Mouse (Mus musculus): ENCODE results near the gene Klk4. TPM values are rescaled to one million over a fixed set of nuclear protein-coding genes. Genes with fewer than 3 reads are reported as not detected.
A peak's percentile ranks its signal among the peaks of the same experiment; 100 is the strongest.

The Klk4 gene
- total and polyA plus RNA-seq, 3 experiments, result not detected

- in situ Hi-C loops (cut with MboI; ENCODE audit: low pct_ligation_motif_present, low pct_unique_long_range_greater_than_20kb, low sequenced_read_pairs) (loop anchor here (10.0 kb wide), 1 partner anchor 210 kb away; no protein-coding TSS in a partner anchor), dilution Hi-C loops (cut with MboI; ENCODE audit: extremely low pct_ligation_motif_present, extremely low pct_unique_long_range_greater_than_20kb, low sequenced_read_pairs) (no loop called here)
- no peak overlapping the region for H3K4me3 ChIP-seq (replicated peaks in 1 of 3; ENCODE audit: low read depth in 2 of 3, low read length in 2 of 3, poor library complexity in 1 of 3)
- peaks cover 73% of the 10 kb centered on the region for H3K27me3 ChIP-seq (replicated peaks)
- H3K36me3 ChIP-seq (replicated peaks in 1 of 2; ENCODE audit: control insufficient read depth in 1 of 2, insufficient read depth in 1 of 2, low read length in 1 of 2), result no peaks in the 10 kb centered on the region
- no peaks in the 10 kb centered on the region for H3K4me1 ChIP-seq (ENCODE audit: control insufficient read depth in 1 of 2, insufficient read depth in 2 of 2)
- DNase-seq (ENCODE audit: extremely low read depth), result peak; percentile 69
- no peak overlapping the region for H3K9ac ChIP-seq (ENCODE audit: insufficient read depth, low read depth)
- H3K9me3 ChIP-seq (replicated peaks; ENCODE audit: low read length), result peaks cover 5% of the 10 kb centered on the region
- H3K4me2 ChIP-seq (ENCODE audit: insufficient read depth, low read depth, poor library complexity, severe bottlenecking), result no peak overlapping the region
- H3K79me2 ChIP-seq (replicated peaks; ENCODE audit: control insufficient read depth, extremely low read depth, insufficient read depth, poor library complexity, severe bottlenecking), result no peaks in the 10 kb centered on the region
- H3K27ac ChIP-seq (ENCODE audit: insufficient read depth, low read depth), result no peak overlapping the region
- TF ChIP-seq ZMIZ1 (IDR thresholded peaks at IDR 0.05; ENCODE audit: low read depth, low read length) (no peak), RAD21 (IDR thresholded peaks at IDR 0.05; ENCODE audit: low read depth, low read length) (peak; percentile 91), IRF4 (IDR thresholded peaks at IDR 0.05; ENCODE audit: low read depth, low read length) (0 out of 2 replicates have a peak, but pooled peaks have one; percentile 16), TCF12 (IDR thresholded peaks at IDR 0.05; ENCODE audit: low read depth, low read length) (no peak), NELFE (IDR thresholded peaks at IDR 0.05; ENCODE audit: low read depth, low read length) (peak; percentile 29; the same call in 1 of the 2 replicates), ZC3H11A (IDR thresholded peaks at IDR 0.05; ENCODE audit: low read depth, low read length) (peak; percentile 46), MYC (IDR thresholded peaks at IDR 0.05; ENCODE audit: low read depth, low read length) (no peak), SMC3 (IDR thresholded peaks at IDR 0.05; ENCODE audit: low read depth, low read length) (peak; percentile 84), POLR2AphosphoS2 (IDR thresholded peaks at IDR 0.05; ENCODE audit: low read depth, low read length) (no peak), E2F4 (IDR thresholded peaks at IDR 0.05; ENCODE audit: insufficient replicate concordance, low read depth, low read length) (no peak), BHLHE40 (IDR thresholded peaks at IDR 0.05; ENCODE audit: low read depth, low read length) (no peak), CTCF (conservative IDR thresholded peaks at IDR 0.05 in 1 of 2, IDR thresholded peaks at IDR 0.05 in 1 of 2; ENCODE audit: low read depth in 2 of 2, low read length in 2 of 2) (peak; percentile 72 to 95)
Measured at GRCm38 (mm10) chr7:43894836-43895235, 13.9 kb downstream of the Klk4 start.

- DNase-seq (ENCODE audit: extremely low read depth), result no peak
- Histone ChIP-seq H3K9me3 (replicated peaks; ENCODE audit: low read length) (no peaks in the 10 kb centered on the region), H3K4me2 (ENCODE audit: insufficient read depth, low read depth, poor library complexity, severe bottlenecking) (no peak overlapping the region), H3K4me3 (replicated peaks in 1 of 3; ENCODE audit: low read depth in 2 of 3, low read length in 2 of 3, poor library complexity in 1 of 3) (no peak overlapping the region), H3K9ac (ENCODE audit: insufficient read depth, low read depth) (no peak overlapping the region), H3K4me1 (ENCODE audit: control insufficient read depth in 1 of 2, insufficient read depth in 2 of 2) (no peaks in the 10 kb centered on the region), H3K79me2 (replicated peaks; ENCODE audit: control insufficient read depth, extremely low read depth, insufficient read depth, poor library complexity, severe bottlenecking) (no peaks in the 10 kb centered on the region), H3K27me3 (replicated peaks) (peaks cover 69% of the 10 kb centered on the region), H3K27ac (ENCODE audit: insufficient read depth, low read depth) (no peak overlapping the region), H3K36me3 (replicated peaks in 1 of 2; ENCODE audit: control insufficient read depth in 1 of 2, insufficient read depth in 1 of 2, low read length in 1 of 2) (no peaks in the 10 kb centered on the region)
- in situ Hi-C loops (cut with MboI; ENCODE audit: low pct_ligation_motif_present, low pct_unique_long_range_greater_than_20kb, low sequenced_read_pairs), result no loop called here
- TF ChIP-seq TCF12 (IDR thresholded peaks at IDR 0.05; ENCODE audit: low read depth, low read length) (no peak), ZNF384 (IDR thresholded peaks at IDR 0.05; ENCODE audit: low read depth, low read length) (no peak), IRF4 (IDR thresholded peaks at IDR 0.05; ENCODE audit: low read depth, low read length) (no peak), ELF1 (IDR thresholded peaks at IDR 0.05; ENCODE audit: low read depth, low read length) (no peak), SMC3 (IDR thresholded peaks at IDR 0.05; ENCODE audit: low read depth, low read length) (no peak), MAFK (IDR thresholded peaks at IDR 0.05; ENCODE audit: insufficient replicate concordance, low read length) (no peak), MEF2A (IDR thresholded peaks at IDR 0.05; ENCODE audit: borderline replicate concordance, low read depth, low read length) (no peak), TBP (conservative IDR thresholded peaks at IDR 0.05; ENCODE audit: low read depth, low read length) (no peak), NELFE (IDR thresholded peaks at IDR 0.05; ENCODE audit: low read depth, low read length) (no peak), MAZ (IDR thresholded peaks at IDR 0.05; ENCODE audit: low read depth, low read length) (no peak), CHD2 (IDR thresholded peaks at IDR 0.05; ENCODE audit: low read length) (no peak), NRF1 (IDR thresholded peaks at IDR 0.05; ENCODE audit: low read depth, low read length) (no peak), ZMIZ1 (IDR thresholded peaks at IDR 0.05; ENCODE audit: low read depth, low read length) (no peak), JUND (conservative IDR thresholded peaks at IDR 0.05; ENCODE audit: low read depth, low read length) (no peak), RCOR1 (conservative IDR thresholded peaks at IDR 0.05; ENCODE audit: low read depth, low read length) (no peak), MAX (IDR thresholded peaks at IDR 0.05; ENCODE audit: low read length) (no peak), ETS1 (conservative IDR thresholded peaks at IDR 0.05; ENCODE audit: low read depth, low read length) (no peak), E2F4 (IDR thresholded peaks at IDR 0.05; ENCODE audit: insufficient replicate concordance, low read depth, low read length) (no peak)
- dilution Hi-C loops (cut with MboI; ENCODE audit: extremely low pct_ligation_motif_present, extremely low pct_unique_long_range_greater_than_20kb, low sequenced_read_pairs), result no loop called here
Measured at GRCm38 (mm10) chr7:43914821-43915220, 33.9 kb downstream of the Klk4 start.
